Mouse (Mus musculus) G1E (cell line): ENCODE measurements around the gene Grin2b.

Source experiments
- CTCF ChIP-seq: IDR thresholded peaks from 2 replicates; pipeline ENCODE4 v1.5.1; 2012; ENCODE audit warnings: low read depth, low read length, inconsistent platforms, mixed read lengths
- GATA1 ChIP-seq: IDR thresholded peaks from 2 replicates; pipeline ENCODE4 v1.6.1; 2012; ENCODE audit warnings: borderline replicate concordance, low read length, inconsistent platforms, mixed read lengths
- GATA2 ChIP-seq: IDR thresholded peaks from 2 replicates; pipeline ENCODE4 v1.6.1; 2012; ENCODE audit warnings: low read depth, low read length, inconsistent platforms, borderline replicate concordance
- POLR2AphosphoS5 ChIP-seq: IDR thresholded peaks from 2 replicates; pipeline ENCODE4 v1.6.1; 2012; ENCODE audit warnings: low read depth, low read length, inconsistent platforms; ENCODE audit not compliant: insufficient replicate concordance

GRCm38 (mm10) chr6:136165443-136166077 lies 7.8 kb downstream of the Grin2b start:
- TF ChIP-seq CTCF, result no peak
- no peak for TF ChIP-seq GATA2
- TF ChIP-seq GATA1, result no peak
- no peak for TF ChIP-seq POLR2AphosphoS5
